Mouse (Mus musculus) liver, embryonic 14.5 days (tissue): ENCODE data around the gene Irx2. TPM values are rescaled to one million over a fixed set of nuclear protein-coding genes. Genes with fewer than 3 reads are reported as not detected.

Experiments
- ATAC-seq: fragments of 200-750 bp; cut with Nextera tagmentation; 2 replicates; pipeline ENCODE4 v1.8.0; 2017; ENCODE audit warnings: moderate number of reproducible peaks, mild to moderate bottlenecking, moderate library complexity; ENCODE audit not compliant: insufficient read depth
- DNase-seq, 3 experiments: peaks; one replicate each; pipeline ENCODE4 v3.0.0-alpha.2; 2012 to 2013; ENCODE audit warnings: low read depth in 3 of 3, low spot score in 3 of 3
- H3K27ac ChIP-seq: fragments of 300-500 bp; sonication (generic); 2 replicates; pipeline ENCODE4 v1.5.1; 2014; ENCODE audit warnings: moderate library complexity, mild to moderate bottlenecking, control low read depth, inconsistent platforms
- H3K27me3 ChIP-seq: fragments of 300-500 bp; sonication (generic); 2 replicates; pipeline ENCODE4 v1.6.1; 2014; ENCODE audit warnings: mild to moderate bottlenecking, low read length, moderate library complexity; ENCODE audit not compliant: control insufficient read depth, insufficient read depth
- H3K36me3 ChIP-seq: fragments of 300-500 bp; sonication (generic); replicated peaks from 2 replicates; pipeline ENCODE4 v1.6.1; 2014; ENCODE audit warnings: low read depth; ENCODE audit not compliant: control insufficient read depth, insufficient read depth
- H3K4me1 ChIP-seq, 2 experiments: fragments of 200-500 bp in 1 of 2; fragments of 300-500 bp in 1 of 2; sonication (generic) in 1 of 2; replicated peaks; 2 replicates each; pipeline ENCODE4 v1.6.1; 2012 to 2014; ENCODE audit warnings: antibody characterized with exemption in 1 of 2, inconsistent platforms in 1 of 2, low read length in 1 of 2; ENCODE audit not compliant: control insufficient read depth in 2 of 2, insufficient read depth in 2 of 2
- H3K4me2 ChIP-seq: fragments of 300-500 bp; sonication (generic); 2 replicates; pipeline ENCODE4 v1.6.1; 2014; ENCODE audit warnings: low read depth, mild to moderate bottlenecking, control low read depth, moderate library complexity
- H3K4me3 ChIP-seq, 2 experiments: fragments of 200-500 bp in 1 of 2; fragments of 300-500 bp in 1 of 2; sonication (generic) in 1 of 2; 2 replicates each; pipeline ENCODE4 v1.5.1; 2012 to 2014; ENCODE audit warnings: low read depth in 2 of 2, low read length in 2 of 2, mild to moderate bottlenecking in 2 of 2, control low read depth in 1 of 2, inconsistent platforms in 1 of 2, moderate library complexity in 1 of 2; ENCODE audit not compliant: insufficient read depth in 1 of 2
- H3K9ac ChIP-seq: fragments of 300-500 bp; sonication (generic); replicated peaks from 2 replicates; pipeline ENCODE4 v1.6.1; 2014; ENCODE audit warnings: mild to moderate bottlenecking, control low read depth, moderate library complexity
- H3K9me3 ChIP-seq: fragments of 300-500 bp; sonication (generic); 2 replicates; pipeline ENCODE4 v1.6.1; 2016; ENCODE audit warnings: low read length, mixed read lengths; ENCODE audit not compliant: control insufficient read depth
- CTCF ChIP-seq: IDR thresholded peaks from 2 replicates; pipeline ENCODE4 v1.5.1; 2016; ENCODE audit warnings: antibody characterized with exemption, low read depth, control low read depth
- EP300 ChIP-seq: IDR thresholded peaks from 2 replicates; pipeline ENCODE4 v1.6.1; 2016; ENCODE audit warnings: antibody characterized with exemption, low read depth
- WGBS: fragments of 180-500 bp; shearing (Covaris S2); extraction: QIAGEN DNeasy Blood & Tissue Kit; methylation state at CpG from one replicate; pipeline ENCODE4 v1.1.7; 2014; ENCODE audit not compliant: insufficient replicate concordance; 5-methylcytosine and 5-hydroxymethylcytosine counted together
- polyA plus RNA-seq, 2 experiments: library from polyadenylated mRNA; depleted of rRNA in 1 of 2; stranded (reverse) in 1 of 2; unstranded in 1 of 2; fragments of >200 nt; fragmentation: Nextera tagmentation in 1 of 2; extraction: Ambion mirVana in 1 of 2; gene quantifications; 2 replicates each; pipeline versions ENCODE4 v1.2.1 to v1.2.3; 2012 to 2014

The Irx2 gene
- polyA plus RNA-seq, 2 experiments = 0.09 TPM; not detected in 1

DNA sequence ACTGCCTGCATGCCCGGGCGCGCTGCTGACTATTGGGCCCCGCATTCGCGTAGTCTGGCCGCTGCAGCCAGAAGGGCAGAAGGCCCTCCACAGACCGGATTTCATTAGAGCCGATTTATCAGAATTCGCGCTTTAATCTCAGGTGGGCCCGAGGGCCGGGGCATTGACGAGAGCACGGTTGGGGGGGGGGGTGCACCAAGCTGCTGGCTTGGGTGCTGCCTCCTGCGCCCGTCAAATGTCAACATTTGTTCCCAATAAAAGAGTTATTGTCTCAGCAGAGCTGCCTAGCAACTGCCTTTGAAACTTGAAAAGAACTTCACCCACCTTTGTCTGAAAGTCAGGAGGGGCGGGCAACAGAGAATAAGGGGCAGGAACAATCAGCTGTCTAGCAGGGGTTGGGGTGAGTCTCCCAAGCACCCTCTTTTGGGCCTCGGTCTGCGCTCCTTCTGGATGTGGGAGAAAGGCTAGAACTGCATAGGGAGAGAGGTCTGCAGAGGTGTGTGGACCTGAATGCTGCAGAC lies 7.8 kb downstream of the Irx2 start:
- WGBS = 3% methylated on average over 20 of the region's 20 CpGs
- Histone ChIP-seq H3K36me3 (no peaks in the 10 kb centered on the region), H3K27ac (no peak overlapping the region), H3K4me2 (no peak overlapping the region), H3K4me3 (no peak overlapping the region), H3K4me1 (no peaks in the 10 kb centered on the region), H3K9ac (no peak overlapping the region), H3K9me3 (no peaks in the 10 kb centered on the region), H3K27me3 (peaks cover 79% of the 10 kb centered on the region)
- TF ChIP-seq CTCF (no peak), EP300 (no peak)
- ATAC-seq (no peak), DNase-seq (no peak)

DNA sequence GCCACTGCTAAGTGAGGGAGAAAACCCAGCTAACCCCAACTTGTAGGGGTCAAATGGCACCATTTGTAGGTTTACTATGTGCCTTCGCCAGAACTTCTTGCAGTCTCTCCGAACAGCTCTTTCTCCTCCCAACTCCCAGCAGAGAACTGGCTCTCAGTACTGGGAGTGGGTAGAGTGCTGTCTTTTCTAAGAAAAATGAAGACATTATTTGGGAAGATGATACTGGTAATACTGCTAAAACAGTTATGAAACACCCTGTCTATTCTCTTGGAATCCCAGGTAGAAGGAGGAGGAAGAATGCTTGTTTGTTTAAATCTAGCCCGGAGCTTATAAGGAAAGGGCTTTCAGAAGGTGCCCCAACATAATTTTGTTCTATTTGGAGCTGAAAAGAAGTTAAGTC lies 8.9 kb downstream of the Irx2 start:
- H3K9ac ChIP-seq = no peak overlapping the region
- WGBS = 8% methylated on average over 3 of the region's 3 CpGs
- no peak overlapping the region for H3K4me3 ChIP-seq
- H3K27me3 ChIP-seq = peaks cover 68% of the 10 kb centered on the region
- H3K4me2 ChIP-seq = no peak overlapping the region
- DNase-seq = no peak
- no peak for ATAC-seq
- no peaks in the 10 kb centered on the region for H3K9me3 ChIP-seq
- no peaks in the 10 kb centered on the region for H3K4me1 ChIP-seq
- H3K27ac ChIP-seq = no peak overlapping the region
- H3K36me3 ChIP-seq = no peaks in the 10 kb centered on the region
- no peak for TF ChIP-seq EP300
- no peak for TF ChIP-seq CTCF

DNA sequence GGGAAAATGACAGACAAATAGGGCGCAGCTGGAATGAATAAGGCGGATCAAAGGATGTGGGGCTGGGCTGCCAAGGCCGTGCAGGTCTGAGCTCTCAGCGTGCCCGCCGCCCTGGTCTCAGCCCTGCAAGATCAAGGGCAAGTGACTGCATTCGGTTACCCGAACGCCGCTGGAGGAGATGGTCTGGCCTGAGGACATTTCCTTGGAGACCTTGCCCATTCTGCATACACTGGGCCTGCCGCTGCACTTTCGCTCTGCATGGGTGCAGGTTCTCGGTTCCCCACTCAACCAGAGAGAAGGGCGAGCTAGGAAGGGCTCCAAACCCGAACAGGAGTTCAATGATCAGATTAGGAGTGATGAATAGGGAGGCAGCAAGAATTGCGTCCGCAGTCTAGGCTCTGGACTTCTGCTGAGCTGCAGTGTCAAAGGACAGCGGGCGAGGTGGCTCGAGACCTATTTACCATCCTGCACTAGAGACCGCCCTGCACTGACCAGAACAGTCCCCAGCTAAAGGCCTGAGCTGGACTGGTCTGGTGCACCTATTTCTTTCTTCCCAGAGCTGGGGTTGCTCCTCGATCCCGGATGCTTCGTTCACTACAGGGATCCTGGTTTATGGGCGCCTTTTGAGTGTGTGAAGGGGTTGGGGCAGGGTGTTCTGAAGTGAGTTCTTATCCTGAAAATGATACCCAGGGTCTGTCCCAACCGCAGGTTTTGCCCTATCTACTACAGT lies 9.9 kb downstream of the Irx2 start:
- Histone ChIP-seq H3K27me3 (peaks cover 60% of the 10 kb centered on the region), H3K9ac (no peak overlapping the region), H3K9me3 (no peaks in the 10 kb centered on the region), H3K36me3 (no peaks in the 10 kb centered on the region), H3K27ac (no peak overlapping the region), H3K4me1 (no peaks in the 10 kb centered on the region), H3K4me2 (no peak overlapping the region), H3K4me3 (no peak overlapping the region)
- no peak for TF ChIP-seq CTCF
- ATAC-seq (no peak), DNase-seq (no peak)
- 2% methylated on average over 26 of the region's 26 CpGs for WGBS

DNA sequence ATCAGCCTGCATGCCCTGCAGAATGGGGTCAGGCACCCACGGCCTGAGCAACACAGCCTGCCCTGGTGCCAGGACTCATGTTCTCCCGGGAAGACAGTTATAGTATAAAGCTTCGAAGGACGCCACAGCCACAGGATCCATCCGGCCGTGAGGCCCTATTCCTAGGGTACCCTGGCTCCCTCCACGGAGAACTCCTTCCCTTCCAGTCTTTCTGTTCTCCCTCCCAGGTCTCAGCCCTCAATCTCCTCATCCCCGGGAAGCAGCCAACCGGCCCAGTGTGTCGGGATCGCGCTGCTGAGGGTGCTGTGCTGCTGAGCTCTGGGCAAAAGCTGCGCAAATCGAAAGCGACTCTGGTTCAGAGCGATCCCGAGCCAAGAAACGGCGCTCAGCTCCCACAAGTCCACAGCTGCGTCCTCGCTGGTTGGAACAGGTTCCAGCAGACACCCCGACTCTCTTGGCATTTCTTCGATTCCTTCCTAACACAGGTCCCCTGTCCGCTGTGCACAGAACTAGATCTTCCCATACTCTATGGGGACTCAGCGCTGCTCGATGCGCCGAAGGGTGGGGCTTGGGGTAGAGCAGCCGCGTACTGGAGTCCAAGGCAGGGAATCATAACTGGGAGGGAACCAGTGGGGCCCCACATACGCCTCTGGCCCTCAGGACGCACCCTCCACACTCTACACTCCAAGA lies 11.0 kb downstream of the Irx2 start:
- Histone ChIP-seq H3K4me2 (peak overlapping the region; percentile 50), H3K36me3 (no peaks in the 10 kb centered on the region), H3K9me3 (no peaks in the 10 kb centered on the region), H3K4me1 (no peaks in the 10 kb centered on the region), H3K4me3 (peak overlapping the region; percentile 22 to 41), H3K27ac (no peak overlapping the region), H3K27me3 (peaks cover 52% of the 10 kb centered on the region), H3K9ac (no peak overlapping the region)
- 1% methylated on average over 32 of the region's 32 CpGs for WGBS
- DNase-seq = no peak
- no peak for ATAC-seq
- TF ChIP-seq EP300 (no peak), CTCF (no peak)

DNA sequence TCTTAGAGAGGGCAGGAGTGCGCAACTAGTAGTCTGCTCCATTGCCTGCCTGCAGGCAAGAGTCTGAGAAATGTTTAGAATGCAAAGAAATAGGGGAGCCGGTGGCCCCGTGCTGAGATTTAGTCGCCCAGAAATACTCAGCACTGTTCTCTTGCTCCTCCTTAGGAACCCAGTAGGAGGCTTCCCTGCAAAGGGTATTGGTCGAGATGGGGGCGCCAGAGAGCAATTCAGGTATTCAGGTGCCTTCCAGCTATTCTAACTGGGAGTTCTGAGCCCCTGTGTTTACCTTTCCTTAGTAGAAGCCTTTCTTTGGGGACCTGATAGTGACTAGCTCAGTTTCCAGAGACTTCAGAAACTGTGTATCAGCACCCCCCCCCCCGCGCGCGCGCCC lies 11.5 kb downstream of the Irx2 start:
- no peaks in the 10 kb centered on the region for H3K4me1 ChIP-seq
- H3K4me3 ChIP-seq = peak overlapping the region; percentile 22 to 41; a peak in 2 of 4 replicates
- H3K9ac ChIP-seq = no peak overlapping the region
- H3K27ac ChIP-seq = no peak overlapping the region
- ATAC-seq (no peak), DNase-seq (no peak)
- H3K9me3 ChIP-seq = no peaks in the 10 kb centered on the region
- TF ChIP-seq CTCF (0 out of 2 replicates have a peak, but pooled peaks have one; percentile 20), EP300 (no peak)
- H3K36me3 ChIP-seq = no peaks in the 10 kb centered on the region
- peaks cover 46% of the 10 kb centered on the region for H3K27me3 ChIP-seq
- H3K4me2 ChIP-seq = peak overlapping the region; percentile 50
- WGBS = 3% methylated on average over 11 of the region's 11 CpGs
